Mouse (Mus musculus) c-Kit-negative CD71-positive TER-119-positive erythroid progenitor cells, embryonic 14.5 days (primary cell): ENCODE data around the gene 4921539E11Rik.

Experiments
- DNase-seq: peaks from one replicate; pipeline ENCODE4 v3.0.0-alpha.2; 2013; ENCODE audit warnings: low read depth, low spot score

Gene 4921539E11Rik

DNA sequence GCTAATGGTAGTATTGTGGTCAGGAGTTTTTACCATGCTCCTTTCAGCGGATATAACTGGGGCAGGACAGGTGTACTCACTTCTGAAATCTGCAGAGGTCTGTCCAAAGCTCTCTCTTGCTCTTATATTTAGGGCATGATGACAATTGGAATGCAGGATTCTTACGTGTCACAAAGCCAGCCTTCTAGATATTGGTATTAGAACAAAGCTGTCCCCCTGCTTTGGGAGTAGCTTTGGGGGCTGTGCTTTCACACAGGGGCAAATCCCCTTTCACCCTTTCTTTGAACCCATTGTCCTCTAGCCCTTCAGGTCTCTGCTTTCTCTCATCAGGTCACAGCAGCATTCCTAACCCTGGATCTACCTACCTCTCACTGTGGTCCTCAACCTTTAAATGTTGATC, at the start of gene 4921539E11Rik:
4921539E11Rik (minus strand) TSS at position 101 of the 400 bp plus-strand sequence.
- DNase-seq, result no peak

DNA sequence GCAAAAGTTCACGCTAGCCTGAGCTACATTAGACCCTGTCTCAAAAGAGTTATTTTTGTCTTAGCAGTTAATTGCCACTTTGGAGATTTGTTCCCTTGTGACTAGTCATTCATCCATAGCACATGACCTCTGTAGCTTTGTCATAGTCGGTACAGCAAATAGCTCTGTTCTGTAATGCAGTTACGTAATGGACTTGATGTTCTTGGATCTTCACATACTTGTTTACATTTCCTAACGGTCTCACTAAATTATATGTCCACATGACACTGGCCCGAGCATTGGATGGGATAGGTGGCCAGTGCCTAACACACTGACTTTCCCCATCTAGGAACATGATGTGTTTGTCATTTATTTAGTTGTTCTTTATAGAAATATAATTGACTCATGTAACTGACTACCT, 44.5 kb upstream of the 4921539E11Rik start:
- no peak for DNase-seq

DNA sequence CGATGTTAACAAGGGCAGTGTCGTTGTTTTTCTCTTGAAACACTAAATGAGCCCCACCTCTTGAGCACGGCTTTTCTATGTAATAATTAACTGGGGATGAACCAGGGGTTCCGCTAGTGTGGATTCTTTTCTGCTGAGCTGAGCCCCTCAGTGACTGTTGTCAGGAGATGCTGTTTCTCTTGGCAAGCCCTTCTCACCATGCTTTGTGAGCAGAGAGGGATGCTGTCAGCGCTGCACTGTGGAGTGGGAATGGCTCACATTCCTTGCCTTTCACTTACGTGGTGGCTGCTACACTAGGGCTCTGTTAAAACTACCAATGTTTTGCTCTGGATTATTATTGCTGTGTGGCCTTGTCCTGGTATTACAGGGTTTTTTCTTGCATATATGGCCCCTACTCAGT, 38.7 kb upstream of the 4921539E11Rik start:
- no peak for DNase-seq

DNA sequence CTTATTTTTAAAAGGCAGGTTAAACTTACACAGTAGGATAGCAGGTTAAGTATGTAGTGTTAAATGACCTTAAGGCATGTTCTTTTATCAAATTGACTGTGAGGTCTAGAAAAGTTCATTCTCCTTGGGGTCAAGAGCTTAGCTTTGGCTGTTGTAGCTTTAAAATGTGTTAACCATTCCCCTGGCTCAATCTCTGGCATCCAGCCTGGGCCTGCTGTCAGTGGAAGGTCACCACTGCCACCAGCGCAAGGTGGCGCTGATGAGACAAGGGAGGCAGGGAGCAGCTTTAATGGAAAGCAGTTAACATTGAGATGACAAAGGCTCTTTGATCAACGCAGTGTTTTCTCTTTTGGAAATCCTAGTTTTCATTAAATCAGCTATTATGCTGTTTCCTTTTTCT, 36.3 kb upstream of the 4921539E11Rik start:
- DNase-seq, result no peak

DNA sequence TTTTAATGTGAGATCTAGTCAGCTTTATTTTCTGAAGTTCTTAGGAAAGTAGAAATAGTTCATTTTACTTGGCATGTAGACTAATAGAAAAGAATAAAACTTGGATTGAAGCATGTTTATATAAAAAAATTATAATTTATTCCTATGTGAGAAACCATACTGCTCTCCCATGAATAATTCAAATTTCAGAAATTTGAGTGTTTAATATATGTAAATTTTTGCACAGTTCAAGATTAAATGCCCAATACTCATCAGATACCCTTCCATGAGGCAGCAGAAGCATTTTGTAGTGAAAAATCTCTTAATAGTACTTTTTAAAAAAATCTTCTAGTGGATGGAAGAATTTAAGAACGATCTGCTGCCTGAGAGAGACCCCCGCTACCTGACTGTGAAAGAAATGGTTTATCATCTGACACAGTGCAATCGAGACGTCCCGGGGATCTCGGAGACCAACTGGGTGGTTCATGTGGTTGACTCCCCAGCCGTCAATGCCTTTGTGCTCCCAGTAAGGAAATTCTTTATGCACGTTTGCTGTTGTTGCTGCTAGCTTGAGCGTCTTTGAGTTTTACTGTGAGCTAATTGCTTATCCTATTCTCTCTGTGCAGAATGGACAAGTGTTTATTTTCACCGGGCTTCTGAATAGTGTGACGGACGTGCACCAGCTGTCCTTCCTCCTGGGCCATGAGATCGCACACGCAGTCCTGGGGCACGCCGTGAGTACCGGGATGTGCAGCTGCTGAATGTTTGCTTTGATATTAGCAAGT, 34.2 kb upstream of the 4921539E11Rik start:
- DNase-seq, result no peak

DNA sequence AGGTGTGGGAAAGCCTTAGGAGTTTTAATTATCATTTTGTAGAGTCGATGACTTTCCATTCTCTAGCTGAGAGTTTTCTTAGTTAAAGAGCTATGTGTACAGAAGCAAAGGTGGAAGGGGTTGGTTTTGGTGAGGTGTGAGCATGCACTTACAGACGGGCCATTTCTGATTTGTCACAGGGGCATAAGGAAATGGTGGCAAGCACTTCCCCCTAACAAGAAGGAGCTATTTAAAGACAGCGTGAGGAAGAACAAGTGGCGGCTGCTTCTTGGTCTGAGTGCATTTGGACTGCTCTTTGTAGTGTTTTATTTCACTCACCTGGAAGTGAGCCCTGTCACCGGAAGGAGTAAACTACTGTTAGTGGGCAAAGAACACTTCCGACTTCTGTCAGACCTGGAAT, 30.8 kb upstream of the 4921539E11Rik start:
- no peak for DNase-seq

DNA sequence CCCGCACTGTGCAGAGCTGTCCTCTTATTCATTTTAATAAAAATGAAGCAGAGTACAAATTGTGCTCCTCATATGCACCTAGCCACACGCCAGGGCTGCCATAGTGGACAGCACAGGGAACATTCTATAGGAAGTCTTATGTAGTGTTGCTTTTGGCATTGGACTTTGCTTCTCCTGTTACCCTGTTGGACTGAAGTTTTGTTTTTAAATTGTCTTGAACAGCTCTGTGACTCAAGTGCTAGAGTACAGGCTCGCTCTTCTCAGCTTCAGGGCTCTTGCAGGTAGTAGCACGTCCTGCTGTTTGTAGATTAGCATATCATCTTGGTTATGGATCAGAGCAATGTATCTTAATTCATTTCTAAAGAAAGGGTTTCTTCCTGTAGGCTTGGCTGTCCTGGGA, 25.2 kb upstream of the 4921539E11Rik start:
- no peak for DNase-seq

DNA sequence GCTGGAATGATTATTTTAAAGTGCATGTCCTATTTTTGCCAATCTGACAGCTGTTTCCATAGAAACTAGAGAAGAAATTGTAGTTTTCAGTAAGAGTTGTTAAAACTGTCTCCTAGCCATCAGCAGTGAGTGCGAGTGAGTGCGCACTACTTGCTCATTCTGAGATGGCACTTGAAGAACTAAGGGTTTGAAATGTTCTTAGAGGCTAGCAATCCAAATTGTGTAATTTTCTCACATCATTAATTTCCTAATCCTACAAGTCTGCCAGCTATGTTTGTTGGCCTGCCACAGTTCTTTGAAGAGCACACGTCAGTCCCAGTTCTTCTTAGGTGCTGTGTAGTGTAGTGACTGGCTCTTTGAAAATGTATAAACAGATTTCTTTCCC, 23.9 kb upstream of the 4921539E11Rik start:
- no peak for DNase-seq

DNA sequence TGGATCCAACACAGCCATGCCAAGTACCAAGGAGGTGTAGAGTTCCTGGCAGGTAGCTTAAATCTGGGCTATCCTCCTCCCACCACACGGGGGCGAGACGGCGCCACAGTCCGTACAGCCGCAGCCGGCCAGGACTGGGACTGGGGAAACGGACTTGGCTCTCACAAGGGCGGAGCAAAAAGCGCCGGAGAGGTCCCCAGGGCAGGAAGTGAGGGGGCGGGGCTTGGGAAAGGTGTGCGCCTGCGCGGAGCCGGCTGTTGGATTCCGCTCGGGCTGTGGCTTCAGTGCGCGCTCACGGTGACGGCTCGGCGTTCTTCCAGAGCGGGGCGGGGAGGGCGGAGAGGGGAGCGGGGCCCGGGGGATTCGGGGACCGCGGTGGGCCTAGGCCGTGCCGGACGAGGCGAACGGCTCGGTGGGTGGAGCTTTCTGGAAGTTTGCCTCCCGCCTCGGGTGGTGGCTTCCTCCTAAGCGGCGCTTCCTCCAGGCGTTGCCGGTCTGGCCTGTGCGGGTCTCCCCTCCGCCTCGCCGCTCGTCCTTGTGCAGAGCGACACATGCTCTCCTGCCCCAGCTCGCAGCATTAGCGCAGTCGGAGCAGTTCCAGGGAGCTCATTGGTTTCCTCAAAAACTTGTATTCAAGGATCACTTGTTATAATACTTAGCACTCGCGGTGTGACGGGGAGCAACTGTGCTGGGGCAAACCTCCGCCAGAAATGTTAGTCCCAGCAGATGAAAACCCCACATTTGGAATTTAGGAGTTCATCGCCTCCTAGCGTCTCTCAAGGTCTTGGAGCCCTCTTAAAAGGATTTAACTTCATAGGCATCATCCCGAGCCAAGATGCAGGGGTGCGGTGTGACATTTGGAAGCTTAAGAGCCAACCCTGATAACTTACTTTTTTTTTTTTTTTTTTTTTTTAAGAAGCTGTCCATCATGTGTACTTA, 23.2 kb upstream of the 4921539E11Rik start, which contains the start of gene Oma1:
Oma1 (plus strand) TSS at position 226 of the 939 bp plus-strand sequence.
- peak; percentile 94 for DNase-seq

DNA sequence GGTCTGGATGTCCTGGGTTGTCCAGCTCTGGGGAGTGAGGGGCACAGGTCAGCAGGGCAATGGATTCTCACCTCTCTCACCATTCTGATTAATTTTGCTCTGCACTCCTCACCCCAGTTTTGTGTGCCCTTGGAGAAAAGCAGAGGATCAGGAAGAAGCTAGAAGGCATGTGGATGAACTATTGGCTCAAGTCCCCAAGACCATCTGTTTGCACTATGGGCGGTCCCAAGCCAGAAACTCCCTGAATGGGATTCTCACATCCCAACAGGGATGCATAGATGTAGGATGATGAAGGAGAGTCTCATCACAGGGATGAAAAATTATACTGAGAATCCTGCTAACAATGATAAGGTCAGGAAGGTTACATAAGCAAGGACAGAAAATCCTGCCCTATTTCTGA, 13.2 kb upstream of the 4921539E11Rik start:
- DNase-seq, result no peak

DNA sequence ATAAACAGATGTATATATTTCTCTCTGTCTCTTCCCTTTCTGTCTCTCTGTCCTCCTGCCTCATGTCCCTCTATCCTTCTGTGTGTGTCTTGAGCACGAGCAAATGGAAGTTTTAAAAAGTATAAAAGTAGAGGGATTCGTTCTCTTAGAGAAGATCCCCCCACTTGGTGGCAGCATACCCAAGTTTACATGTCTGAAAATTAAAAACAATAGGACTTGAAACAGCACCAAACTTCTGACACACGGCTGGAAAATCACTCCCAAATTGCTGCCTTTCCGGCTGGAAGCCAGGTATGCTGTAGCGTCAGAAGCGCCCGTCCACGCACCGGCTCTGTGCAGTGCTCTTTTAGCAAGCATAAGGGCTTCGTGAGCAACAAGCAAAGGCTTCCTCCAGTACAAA, 8.7 kb upstream of the 4921539E11Rik start:
- no peak for DNase-seq

DNA sequence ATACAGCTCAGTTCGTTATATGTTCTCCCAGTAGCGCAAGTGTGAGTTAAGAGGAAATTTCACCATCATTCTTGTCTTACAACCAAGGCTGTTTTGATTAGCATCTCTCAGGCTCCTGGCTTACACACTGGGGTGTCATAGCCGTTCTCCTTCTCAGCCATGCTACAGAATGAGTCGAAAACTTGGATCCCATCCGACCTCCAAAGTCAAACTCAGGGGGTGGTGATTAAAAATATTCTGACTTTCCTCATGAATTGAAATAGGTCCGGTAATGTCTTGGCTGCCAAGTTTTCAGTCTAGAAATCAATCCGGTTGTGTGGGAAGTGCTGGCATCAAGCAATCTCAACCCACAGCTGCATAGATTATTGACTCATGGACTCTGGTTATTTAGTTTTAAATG, 2.3 kb downstream of the 4921539E11Rik start:
- no peak for DNase-seq

DNA sequence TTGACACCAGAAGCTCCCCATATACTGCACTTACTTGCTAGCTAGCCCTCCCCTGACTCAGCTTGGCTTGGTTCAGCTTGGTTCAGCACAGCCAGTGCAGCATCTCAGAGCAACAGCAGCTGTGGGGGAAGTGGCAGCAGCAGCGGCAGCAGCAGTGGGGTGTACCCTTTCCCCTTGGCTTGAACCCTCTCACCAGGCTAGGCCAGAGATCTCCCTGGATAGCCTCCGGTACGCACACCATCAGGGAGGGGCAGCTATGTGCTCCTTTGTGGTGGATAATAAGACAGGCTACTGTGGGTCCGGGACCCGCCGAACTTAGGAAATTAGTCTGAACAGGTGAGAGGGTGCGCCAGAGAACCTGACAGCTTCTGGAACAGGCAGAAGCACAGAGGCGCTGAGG, 17.6 kb downstream of the 4921539E11Rik start:
- no peak for DNase-seq

DNA sequence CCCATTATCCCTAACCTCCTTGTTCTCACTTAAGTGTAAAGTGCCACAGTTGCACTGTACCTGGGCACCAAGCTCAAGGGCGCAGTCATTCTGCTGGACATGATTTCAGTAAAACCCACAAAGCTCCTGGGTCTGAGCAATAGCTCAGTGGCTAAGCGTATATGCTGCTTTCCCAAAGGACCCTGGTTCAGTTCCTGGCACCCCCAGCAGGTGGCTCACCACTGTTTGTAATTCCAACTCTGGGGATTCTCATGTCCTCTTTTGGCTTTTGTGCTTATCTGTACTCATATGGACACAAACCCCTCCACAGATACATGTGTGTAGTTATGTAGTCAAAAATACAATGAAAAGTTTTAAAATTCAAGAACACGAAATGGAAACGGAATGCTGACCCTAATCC, 21.3 kb downstream of the 4921539E11Rik start:
- DNase-seq, result no peak

DNA sequence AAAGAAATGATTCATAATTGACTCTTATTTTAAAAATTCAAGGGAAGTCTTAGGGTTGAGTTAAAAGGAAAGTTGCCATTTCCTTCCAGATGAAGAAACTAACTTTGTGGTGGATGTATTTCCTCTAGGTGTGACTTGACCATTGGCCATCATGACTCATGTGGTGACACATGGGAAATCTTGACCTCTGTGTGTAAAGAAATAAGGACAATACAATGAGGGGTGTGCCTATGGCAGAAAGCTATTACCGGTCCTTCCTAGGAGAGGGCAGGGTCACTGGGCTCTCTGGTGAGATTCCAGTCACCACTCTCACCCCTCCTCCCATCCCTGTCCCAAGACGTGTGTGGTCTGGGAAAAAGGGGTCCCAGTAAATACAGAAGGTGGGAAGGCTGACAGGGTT, 25.5 kb downstream of the 4921539E11Rik start:
- DNase-seq, result no peak

DNA sequence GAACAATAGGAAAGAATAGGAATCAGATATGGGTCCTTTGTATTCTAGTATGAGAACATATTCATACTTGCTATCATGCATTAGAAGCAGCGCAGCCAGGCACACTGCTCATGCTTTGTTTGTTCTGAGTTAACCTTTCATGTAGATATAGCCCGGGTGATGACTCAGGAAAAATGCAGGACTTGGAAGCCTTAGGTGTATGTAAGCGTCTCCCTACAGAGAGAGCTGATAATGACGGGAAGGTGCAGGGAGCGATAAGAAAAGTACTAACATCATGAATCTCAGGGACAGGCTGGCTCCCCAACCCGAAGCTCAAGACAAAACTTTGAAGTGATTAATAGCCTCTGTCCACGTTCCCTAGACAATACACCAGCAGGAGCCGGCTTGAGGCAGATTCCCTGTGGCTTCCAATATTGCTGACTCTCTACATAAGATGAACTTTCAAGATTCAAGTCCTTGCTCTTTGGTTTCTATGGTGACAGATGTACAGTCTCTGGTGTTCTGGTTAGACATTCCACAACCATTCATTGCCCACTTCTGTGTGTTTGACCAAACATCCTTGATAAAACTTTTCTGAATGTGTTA, 26.8 kb downstream of the 4921539E11Rik start:
- no peak for DNase-seq

DNA sequence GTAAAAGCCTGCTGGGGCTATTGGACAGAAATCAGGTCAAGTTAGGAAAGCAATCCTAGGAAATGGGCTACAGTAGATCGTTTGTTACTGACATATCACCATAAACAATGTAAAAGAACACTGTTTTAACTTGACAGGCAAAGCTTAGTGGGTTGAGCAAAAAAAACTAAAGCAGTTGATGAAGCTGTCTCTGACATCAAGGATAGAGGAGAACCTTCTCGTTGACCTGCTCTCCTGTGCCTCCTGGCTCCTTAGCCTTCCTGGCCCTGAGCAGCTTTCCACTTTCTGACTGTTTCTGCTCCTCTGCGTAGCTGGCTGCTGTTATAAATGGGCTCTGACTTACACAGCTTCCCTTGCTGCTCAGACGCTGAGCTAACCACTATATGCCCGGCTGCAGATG, 27.3 kb downstream of the 4921539E11Rik start:
- DNase-seq, result no peak

DNA sequence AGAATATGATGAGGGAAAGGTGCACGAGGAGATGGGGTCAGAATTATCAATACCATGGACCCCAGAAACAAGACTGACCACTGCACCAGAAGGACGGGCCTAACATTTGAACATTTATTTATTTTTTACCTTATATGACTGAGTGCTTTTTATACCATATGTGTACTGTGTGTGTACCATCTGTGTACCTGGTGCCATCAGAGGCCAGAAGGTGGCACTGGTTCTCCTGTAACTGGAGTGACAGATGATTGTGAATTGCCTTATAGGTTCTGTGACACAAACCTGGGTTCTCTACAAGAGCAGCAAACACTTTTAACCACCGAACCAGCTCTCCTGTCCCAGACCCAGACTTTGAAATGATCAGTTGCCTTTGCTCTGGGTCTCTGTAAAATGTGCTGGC, 31.8 kb downstream of the 4921539E11Rik start:
- DNase-seq, result no peak

DNA sequence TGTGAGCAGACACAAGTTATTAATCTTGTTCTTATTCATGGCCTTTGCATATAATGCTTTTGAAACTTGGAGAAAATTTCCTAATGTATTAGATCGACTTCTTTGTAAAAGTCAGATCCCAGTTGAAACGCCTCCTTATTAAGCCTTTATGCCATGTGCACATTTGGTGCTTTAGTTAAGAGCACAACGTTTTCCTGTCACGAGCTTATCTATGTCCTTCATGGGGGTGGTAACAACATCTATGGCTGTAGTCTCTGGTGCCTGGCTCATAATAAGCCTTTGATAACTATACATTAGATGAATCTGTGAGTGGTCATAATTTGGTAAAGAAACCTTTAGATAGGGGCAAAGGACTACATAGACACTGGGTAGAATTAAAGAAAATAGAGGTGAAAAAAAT, 36.8 kb downstream of the 4921539E11Rik start:
- no peak for DNase-seq

DNA sequence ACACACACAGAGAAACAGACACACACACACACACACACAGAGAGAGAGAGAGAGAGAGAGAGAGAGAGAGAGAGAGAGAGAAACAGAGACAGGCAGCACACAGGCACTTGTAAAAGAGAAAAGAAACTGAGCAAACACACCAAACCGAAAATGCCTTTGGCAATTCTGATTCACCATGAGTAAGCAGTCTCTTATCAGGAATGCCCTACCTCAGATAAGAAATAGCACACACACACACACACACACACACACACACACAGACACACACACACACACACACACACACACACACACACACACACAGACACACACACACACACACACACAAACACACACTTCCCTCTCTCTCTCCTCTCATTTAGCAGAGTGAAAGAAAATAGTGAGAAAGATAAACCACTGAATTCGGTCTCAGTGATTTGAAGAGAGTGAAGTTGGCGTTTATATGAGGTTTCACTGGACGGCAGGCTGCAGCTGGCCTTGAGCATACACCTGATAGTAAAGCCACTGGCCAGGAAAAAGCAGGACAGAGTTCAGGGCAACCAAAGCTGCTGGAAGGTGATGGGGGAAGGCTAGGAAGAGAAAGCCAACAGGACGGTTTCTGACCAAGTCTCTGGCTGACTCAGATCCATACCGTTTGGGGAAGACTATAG, 41.1 kb downstream of the 4921539E11Rik start:
- DNase-seq, result no peak

DNA sequence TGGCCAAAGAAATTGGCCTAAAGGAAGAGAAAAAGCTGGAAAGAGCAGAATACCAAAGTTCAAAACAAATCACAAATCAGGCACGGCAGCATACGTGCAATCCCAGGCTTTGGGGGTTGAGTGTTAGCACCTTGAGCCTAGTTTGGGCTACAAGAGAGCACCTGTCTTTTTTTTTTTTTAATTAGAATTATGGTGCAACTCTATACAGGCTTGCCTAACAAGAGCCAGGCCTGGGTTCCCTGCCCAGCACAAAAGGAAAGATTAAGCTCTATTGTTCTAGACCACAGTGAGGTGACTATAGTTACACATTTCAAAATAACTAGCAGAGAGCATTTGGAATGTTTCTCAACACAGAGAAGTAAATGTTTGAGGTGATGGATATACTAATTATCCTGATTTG, 42.9 kb downstream of the 4921539E11Rik start:
- DNase-seq, result no peak

DNA sequence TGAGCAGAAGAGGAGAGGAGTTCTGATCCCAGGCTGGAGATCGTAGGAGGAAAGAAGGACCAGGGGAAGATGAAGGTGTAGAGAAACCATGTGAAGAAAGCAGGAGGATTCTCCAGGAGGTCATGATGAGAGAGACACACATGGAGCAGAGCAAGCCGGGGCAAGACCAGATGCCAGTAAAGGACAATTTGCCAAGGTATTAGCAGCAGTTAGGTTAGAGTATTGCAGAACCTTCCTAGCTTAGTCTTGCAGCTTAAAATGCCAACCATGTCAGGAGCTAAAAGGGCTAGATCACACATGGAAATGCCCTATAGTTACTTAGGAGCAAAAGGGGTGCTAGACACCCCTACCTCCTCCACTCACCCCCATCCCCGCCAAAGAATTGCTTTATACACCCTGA, 43.4 kb downstream of the 4921539E11Rik start:
- no peak for DNase-seq
